Mouse (Mus musculus) megakaryocyte progenitor cell, adult 5-6 weeks (primary cell): Measurements from ENCODE around the gene Sertad1. TPM values are rescaled to one million over a fixed set of nuclear protein-coding genes. Genes with fewer than 3 reads are reported as not detected.

Source experiments
- ATAC-seq: replicated peaks from 2 replicates; pipeline ENCODE4 v1.8.0; 2016; ENCODE audit warnings: mild to moderate bottlenecking, moderate TSS enrichment, inconsistent platforms; ENCODE audit not compliant: poor library complexity
- total RNA-seq, 2 experiments: library from RNA; stranded (forward) in 1 of 2; stranded (reverse) in 1 of 2; fragments of 157-497, 149-512 nt in 1 of 2; fragments of 200-1000 nt in 1 of 2; gene quantifications; 2 replicates each; pipeline versions ENCODE4 v1.2.3 to v1.2.4; 2015 to 2017

Sertad1 gene
- total RNA-seq, 2 experiments from 2014 or later, result 6.8 to 9.2 TPM

DNA sequence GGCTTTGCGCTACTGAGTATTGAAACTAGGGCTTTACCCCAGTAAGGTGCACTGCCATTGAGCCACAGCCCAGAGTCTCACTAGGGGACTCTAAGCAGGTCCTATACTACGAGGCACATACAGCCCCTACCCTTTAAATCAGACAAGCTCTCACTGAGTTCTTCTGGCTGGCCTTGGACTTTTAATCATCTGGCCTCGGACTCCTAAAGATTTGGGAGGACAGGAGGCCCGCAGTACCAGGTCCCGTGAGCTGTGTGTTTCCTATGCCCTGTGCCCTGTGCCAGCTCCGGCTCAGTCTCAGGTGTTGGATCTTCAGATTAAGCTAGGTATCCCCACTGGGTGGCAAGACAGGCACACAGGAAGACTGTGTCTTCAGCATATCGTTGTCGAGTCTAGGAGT, 51.3 kb downstream of the Sertad1 start:
- no peak for ATAC-seq

DNA sequence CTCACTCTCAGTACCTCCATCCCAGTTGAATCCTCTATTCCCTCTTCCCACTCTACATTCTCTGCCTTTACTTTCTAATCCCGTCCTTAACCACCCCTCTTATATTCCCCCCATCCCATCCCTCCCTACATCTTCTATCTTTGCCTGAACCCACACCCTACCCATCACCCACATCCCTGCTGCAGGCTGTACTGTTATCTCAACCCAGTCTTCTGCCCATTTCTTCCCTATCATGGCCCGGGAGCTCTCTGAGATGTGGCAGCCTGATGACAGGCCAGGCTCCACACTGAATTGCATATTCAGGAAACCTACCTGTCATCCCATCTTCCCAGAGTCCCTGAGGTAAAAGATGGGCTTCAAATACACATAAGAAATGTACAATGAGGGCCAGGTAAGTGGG, 52.1 kb downstream of the Sertad1 start:
- ATAC-seq, result no peak

Other genes starting within 250 kb of the Sertad1 start
- 0.37 and 1.3 TPM in 2 replicates for gene Numbl, start 228.5 kb upstream of the Sertad1 start, total RNA-seq (2015)
- gene Numbl, start 228.5 kb upstream of the Sertad1 start, total RNA-seq (2017), result 0.57 and 0.83 TPM in 2 replicates
- 0.05 TPM in 1 of 2 replicates, not detected in the other for gene Ltbp4, start 149.2 kb upstream of the Sertad1 start, total RNA-seq (2015)
- gene Ltbp4, start 149.2 kb upstream of the Sertad1 start, total RNA-seq (2017), result not detected in 2 replicates
- 18.8 and 23.9 TPM in 2 replicates for gene Shkbp1, start 130.9 kb upstream of the Sertad1 start, total RNA-seq (2015)
- 10.7 and 11.0 TPM in 2 replicates for gene Shkbp1, start 130.9 kb upstream of the Sertad1 start, total RNA-seq (2017)
- gene Gm20479, start 129.5 kb upstream of the Sertad1 start, total RNA-seq (2015), result not detected in 2 replicates
- not detected in 2 replicates for gene Gm20479, start 129.5 kb upstream of the Sertad1 start, total RNA-seq (2017)
- gene Sptbn4, start 39.2 kb upstream of the Sertad1 start, total RNA-seq (2015), result 0.02 and 0.07 TPM in 2 replicates
- not detected in 2 replicates for gene Sptbn4, start 39.2 kb upstream of the Sertad1 start, total RNA-seq (2017)
- gene Blvrb, start 38.9 kb upstream of the Sertad1 start, total RNA-seq (2015), result 31.8 and 53.4 TPM in 2 replicates
- 21.2 and 30.2 TPM in 2 replicates for gene Blvrb, start 38.9 kb upstream of the Sertad1 start, total RNA-seq (2017)
- 2.5 and 2.9 TPM in 2 replicates for gene Sertad3, start 13.1 kb upstream of the Sertad1 start, total RNA-seq (2015)
- 6.1 and 7.6 TPM in 2 replicates for gene Sertad3, start 13.1 kb upstream of the Sertad1 start, total RNA-seq (2017)
- gene Prx, start 12.4 kb downstream of the Sertad1 start, total RNA-seq (2015), result 0.52 and 0.68 TPM in 2 replicates
- gene Prx, start 12.4 kb downstream of the Sertad1 start, total RNA-seq (2017), result 0.75 and 0.81 TPM in 2 replicates
- gene Hipk4, start 36.4 kb downstream of the Sertad1 start, total RNA-seq (2015), result 0.10 and 0.25 TPM in 2 replicates
- 0.07 and 0.29 TPM in 2 replicates for gene Hipk4, start 36.4 kb downstream of the Sertad1 start, total RNA-seq (2017)
- 9.3 and 9.4 TPM in 2 replicates for gene Pld3, start 66.3 kb downstream of the Sertad1 start, total RNA-seq (2015)
- gene Pld3, start 66.3 kb downstream of the Sertad1 start, total RNA-seq (2017), result 5.3 and 7.5 TPM in 2 replicates
- 13.4 and 14.1 TPM in 2 replicates for gene 2310022A10Rik, start 66.3 kb downstream of the Sertad1 start, total RNA-seq (2015)
- gene 2310022A10Rik, start 66.3 kb downstream of the Sertad1 start, total RNA-seq (2017), result 12.4 and 15.6 TPM in 2 replicates
- gene Akt2, start 104.6 kb downstream of the Sertad1 start, total RNA-seq (2015), result 33.8 and 40.3 TPM in 2 replicates
- 46.9 and 50.2 TPM in 2 replicates for gene Akt2, start 104.6 kb downstream of the Sertad1 start, total RNA-seq (2017)
- gene Ttc9b, start 167.0 kb downstream of the Sertad1 start, total RNA-seq (2015), result not detected in 2 replicates
- gene Ttc9b, start 167.0 kb downstream of the Sertad1 start, total RNA-seq (2017), result not detected in 2 replicates
- gene Map3k10, start 187.7 kb downstream of the Sertad1 start, total RNA-seq (2015), result 1.7 and 4.3 TPM in 2 replicates
- 3.4 and 5.2 TPM in 2 replicates for gene Map3k10, start 187.7 kb downstream of the Sertad1 start, total RNA-seq (2017)
- 0.71 and 3.1 TPM in 2 replicates for gene Zfp607b, start 202.4 kb downstream of the Sertad1 start, total RNA-seq (2015)
- 0.42 and 4.0 TPM in 2 replicates for gene Zfp607b, start 202.4 kb downstream of the Sertad1 start, total RNA-seq (2017)
- gene Zfp60, start 244.5 kb downstream of the Sertad1 start, total RNA-seq (2015), result 7.6 and 11.3 TPM in 2 replicates
- 5.5 and 7.5 TPM in 2 replicates for gene Zfp60, start 244.5 kb downstream of the Sertad1 start, total RNA-seq (2017)